Mouse (Mus musculus) brown adipose tissue, adult 24 weeks (tissue): Measurements from ENCODE around the gene Abcc9. TPM values are rescaled to one million over a fixed set of nuclear protein-coding genes. Genes with fewer than 3 reads are reported as not detected.
"Not testable (repeated sequence)": the region's sequence is repeated elsewhere in the genome, so short reads cannot be mapped to it uniquely, and the experiment has no call there.

ENCODE experiments used
- H3K27ac ChIP-seq: fragments of 200-500 bp; replicated peaks from 2 replicates; pipeline ENCODE4 v1.5.1; 2012; ENCODE audit warnings: low read depth, mild to moderate bottlenecking, low read length
- H3K4me1 ChIP-seq: fragments of 200-500 bp; 2 replicates; pipeline ENCODE4 v1.6.1; 2012; ENCODE audit warnings: low read length, mixed read lengths; ENCODE audit not compliant: control insufficient read depth, insufficient read depth, insufficient read length
- H3K4me3 ChIP-seq: fragments of 200-500 bp; 2 replicates; pipeline ENCODE4 v1.5.1; 2012; ENCODE audit warnings: low read depth, mild to moderate bottlenecking, low read length, moderate library complexity; ENCODE audit not compliant: insufficient read depth
- polyA plus RNA-seq: library from polyadenylated mRNA; stranded (reverse); fragments of >200 nt; gene quantifications from 2 replicates; pipeline ENCODE4 v1.2.4, GENCODE M21; 2012; ENCODE audit not compliant: missing spikeins, insufficient read depth, insufficient read length

Gene Abcc9
- polyA plus RNA-seq, 1 experiment, result 9.4 TPM

DNA sequence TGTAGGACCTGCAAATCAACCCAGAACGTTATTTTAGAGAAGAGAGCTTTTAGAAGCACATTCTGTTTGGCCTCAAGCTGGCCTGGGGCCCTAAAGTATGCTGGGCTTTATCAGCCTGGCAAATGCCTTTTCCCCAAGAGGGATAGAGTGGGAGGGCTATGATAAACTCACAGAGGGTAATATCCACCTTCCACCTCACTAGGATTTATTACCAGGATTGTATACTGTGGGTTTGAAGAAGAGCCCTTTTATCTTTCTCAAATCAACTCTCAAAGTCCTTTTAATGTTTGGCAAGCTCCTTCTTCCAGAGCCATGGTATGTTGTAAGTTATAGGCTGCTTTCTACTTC, 33.7 kb downstream of the Abcc9 start:
- H3K4me3 ChIP-seq, result no peak overlapping the region
- peaks cover 5% of the 10 kb centered on the region; the same call in 1 of the 2 replicates for H3K4me1 ChIP-seq
- peak overlapping the region; percentile 53 for H3K27ac ChIP-seq

- H3K4me3 ChIP-seq, result no peak overlapping the region
- H3K4me1 ChIP-seq, result peaks cover 5% of the 10 kb centered on the region; the same call in 1 of the 2 replicates
- peak overlapping the region; percentile 74 for H3K27ac ChIP-seq
These were observed 34.3 kb downstream of the Abcc9 start for GRCm38 (mm10) chr6:142667701-142668418.

GRCm38 (mm10) chr6:142662056-142662455, 40.1 kb downstream of the Abcc9 start:
- H3K4me1 ChIP-seq, result not testable (repeated sequence)

GRCm38 (mm10) chr6:142659038-142659437, 43.1 kb downstream of the Abcc9 start:
- Histone ChIP-seq H3K4me3 (no peak overlapping the region), H3K4me1 (no peaks in the 10 kb centered on the region), H3K27ac (0 out of 2 replicates have a peak overlapping the region, but pooled peaks have one; percentile 17)

More at GRCm38 (mm10) chr6:142662056-142662455, 40.1 kb downstream of the Abcc9 start:
- not testable (repeated sequence) for H3K4me3 ChIP-seq, H3K27ac ChIP-seq

DNA sequence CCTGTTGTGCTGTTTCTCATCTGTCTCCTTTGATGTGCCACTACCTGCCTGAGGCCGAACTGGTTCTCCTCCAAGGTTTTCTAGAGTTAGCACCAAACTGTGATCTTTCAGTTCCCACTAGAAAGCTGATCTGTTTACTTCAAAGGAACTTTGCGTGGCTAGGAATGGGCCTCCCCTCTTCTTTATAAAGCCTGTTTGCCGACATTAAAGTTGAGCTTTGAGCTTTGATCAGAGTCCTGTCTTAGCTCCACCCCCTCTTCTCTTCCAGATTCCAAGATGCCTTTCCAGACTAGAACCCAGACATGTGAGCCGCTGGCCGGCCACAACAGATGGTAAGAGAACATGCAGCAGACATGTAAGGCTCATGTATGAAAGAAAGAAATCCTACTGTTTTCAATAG, 47.6 kb downstream of the Abcc9 start:
- H3K4me1 ChIP-seq, result no peaks in the 10 kb centered on the region
- no peak overlapping the region for H3K27ac ChIP-seq
- H3K4me3 ChIP-seq, result no peak overlapping the region

GRCm38 (mm10) chr6:142652175-142652574, 49.9 kb downstream of the Abcc9 start:
- Histone ChIP-seq H3K4me3 (no peak overlapping the region), H3K4me1 (no peaks in the 10 kb centered on the region), H3K27ac (no peak overlapping the region)

DNA sequence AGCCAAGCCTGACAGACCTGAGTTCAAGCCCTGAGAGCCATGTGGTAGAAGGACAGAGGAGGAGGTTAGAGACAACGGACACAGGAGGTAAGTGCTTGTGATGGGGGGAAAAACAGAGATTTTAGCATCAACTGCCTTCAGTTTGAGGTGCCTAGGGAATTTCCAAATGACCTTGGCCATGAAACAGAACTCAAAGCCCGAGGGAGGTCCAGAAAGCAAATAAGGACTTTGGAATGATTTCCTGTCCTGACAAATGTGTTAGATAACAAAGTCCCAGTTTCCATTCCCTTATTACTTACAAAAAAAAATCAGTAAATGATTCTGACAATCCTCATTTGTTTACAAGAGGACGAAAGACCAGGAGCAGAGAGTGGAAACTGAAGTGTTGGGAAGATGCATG, 52.8 kb downstream of the Abcc9 start:
- Histone ChIP-seq H3K27ac (peak overlapping the region; percentile 68), H3K4me1 (no peaks in the 10 kb centered on the region), H3K4me3 (no peak overlapping the region)

- Histone ChIP-seq H3K4me3 (no peak overlapping the region), H3K4me1 (no peaks in the 10 kb centered on the region), H3K27ac (no peak overlapping the region)
These were observed 56.6 kb downstream of the Abcc9 start for GRCm38 (mm10) chr6:142645474-142645873.

GRCm38 (mm10) chr6:142639301-142639700, 62.8 kb downstream of the Abcc9 start:
- no peak overlapping the region for H3K27ac ChIP-seq
- no peaks in the 10 kb centered on the region for H3K4me1 ChIP-seq
- H3K4me3 ChIP-seq, result no peak overlapping the region

GRCm38 (mm10) chr6:142635654-142636053, 66.5 kb downstream of the Abcc9 start:
- H3K4me1 ChIP-seq, result no peaks in the 10 kb centered on the region
- H3K27ac ChIP-seq, result no peak overlapping the region
- H3K4me3 ChIP-seq, result no peak overlapping the region

DNA sequence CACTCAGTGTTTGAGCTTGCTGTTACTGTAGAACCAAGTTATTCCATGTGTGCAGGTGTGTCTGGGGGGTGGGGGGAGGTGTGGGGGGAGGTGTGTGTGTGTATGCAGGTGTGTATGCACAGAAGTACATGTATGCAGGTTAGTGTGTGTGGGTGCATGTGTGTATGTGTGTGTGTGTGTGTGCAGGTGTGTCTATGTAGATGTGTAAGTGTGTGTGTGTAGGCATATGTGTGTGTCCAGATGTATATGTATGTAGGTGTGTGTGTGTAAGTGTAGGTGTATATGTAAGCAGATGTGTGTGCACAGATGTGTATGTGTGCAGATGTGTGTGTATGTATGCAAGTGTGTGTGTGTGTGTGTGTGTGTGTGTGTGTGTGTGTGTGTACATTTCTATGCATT, 66.9 kb downstream of the Abcc9 start:
- no peaks in the 10 kb centered on the region for H3K4me1 ChIP-seq
- H3K27ac ChIP-seq, result no peak overlapping the region

GRCm38 (mm10) chr6:142634530-142635184, 67.5 kb downstream of the Abcc9 start:
- Histone ChIP-seq H3K4me3 (no peak overlapping the region), H3K27ac (no peak overlapping the region), H3K4me1 (no peaks in the 10 kb centered on the region)

More for the DNA sequence above, 66.9 kb downstream of the Abcc9 start:
- no peak overlapping the region for H3K4me3 ChIP-seq

- Histone ChIP-seq H3K4me3 (no peak overlapping the region), H3K4me1 (no peaks in the 10 kb centered on the region), H3K27ac (no peak overlapping the region)
These were observed 78.8 kb downstream of the Abcc9 start for GRCm38 (mm10) chr6:142623351-142623750.

- no peak overlapping the region for H3K4me3 ChIP-seq
- no peak overlapping the region for H3K27ac ChIP-seq
- no peaks in the 10 kb centered on the region for H3K4me1 ChIP-seq
These were observed 85.5 kb downstream of the Abcc9 start for GRCm38 (mm10) chr6:142616659-142617058.

DNA sequence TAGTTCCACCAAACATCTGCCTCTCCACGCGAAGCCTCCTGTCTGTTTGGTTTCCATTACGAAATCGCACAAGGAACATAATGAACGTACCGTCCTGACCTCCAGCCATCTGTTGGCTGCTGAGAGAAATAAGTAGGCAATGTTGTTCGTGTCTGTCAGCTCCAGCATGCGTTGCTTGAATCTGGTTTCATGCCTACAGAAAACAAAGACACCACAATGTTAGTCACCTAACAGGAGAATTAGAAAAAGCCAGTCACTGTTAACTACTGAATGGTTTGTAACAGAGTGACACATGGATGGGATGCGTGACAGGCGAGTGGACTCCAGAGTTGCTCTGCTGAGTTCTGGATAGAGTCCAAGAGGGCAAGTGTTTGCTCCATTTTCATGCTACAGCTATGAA, 87.8 kb downstream of the Abcc9 start:
- no peak overlapping the region for H3K27ac ChIP-seq
- no peak overlapping the region for H3K4me3 ChIP-seq
- H3K4me1 ChIP-seq, result no peaks in the 10 kb centered on the region

DNA sequence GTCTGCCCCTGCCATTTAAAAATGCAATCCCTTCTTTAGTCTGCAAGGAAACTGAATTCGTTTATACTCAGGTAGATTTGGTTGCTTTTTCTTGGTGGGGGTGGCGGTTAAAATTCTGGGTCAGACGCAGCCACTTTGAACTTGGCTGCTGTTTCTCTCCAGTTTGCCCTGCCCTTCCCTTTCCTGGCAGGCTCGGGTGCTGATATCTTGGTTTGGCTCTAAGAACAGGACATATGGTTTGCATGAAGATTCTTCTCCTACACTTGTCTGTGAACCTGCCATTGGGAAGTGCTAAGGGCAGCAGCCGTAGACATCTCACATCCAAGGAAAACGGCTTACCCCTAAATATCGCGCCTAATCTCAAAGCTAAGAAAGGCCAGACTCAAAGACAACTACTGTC, 89.7 kb downstream of the Abcc9 start:
- H3K27ac ChIP-seq, result no peak overlapping the region
- no peak overlapping the region for H3K4me3 ChIP-seq
- no peaks in the 10 kb centered on the region for H3K4me1 ChIP-seq
